Mouse (Mus musculus) C2C12 (cell line): ENCODE measurements around the gene Mitf. TPM values are rescaled to one million over a fixed set of nuclear protein-coding genes. Genes with fewer than 3 reads are reported as not detected.

Experiments
- H3K27me3 ChIP-seq: one replicate; pipeline ENCODE4 v1.6.1; 2011; ENCODE audit not compliant: control insufficient read depth, insufficient read depth, insufficient read length
- H3K36me3 ChIP-seq: one replicate; pipeline ENCODE4 v1.6.1; 2011; ENCODE audit not compliant: control insufficient read depth, insufficient read depth
- H3K4me3 ChIP-seq: one replicate; pipeline ENCODE4 v1.5.1; 2011; ENCODE audit warnings: mild to moderate bottlenecking, control low read depth; ENCODE audit not compliant: poor library complexity, insufficient read depth, severe bottlenecking
- H3K79me2 ChIP-seq: one replicate; pipeline ENCODE4 v1.6.1; 2011; ENCODE audit not compliant: control insufficient read depth, insufficient read depth
- H3K79me3 ChIP-seq: one replicate; pipeline ENCODE4 v1.6.1; 2011; ENCODE audit warnings: low read depth, control low read depth
- H3ac ChIP-seq: one replicate; pipeline ENCODE3; 2011; ENCODE audit warnings: low read depth; ENCODE audit not compliant: control insufficient read depth, insufficient read length
- CEBPB ChIP-seq: IDR thresholded peaks from one replicate; pipeline ENCODE4 v1.6.1; 2011; ENCODE audit warnings: low read depth, mild to moderate bottlenecking, control low read depth, moderate library complexity
- CTCF ChIP-seq: IDR thresholded peaks from one replicate; pipeline ENCODE4 v1.5.1; 2011; ENCODE audit not compliant: control insufficient read depth, insufficient read depth, insufficient read length
- FOSL1 ChIP-seq: IDR thresholded peaks from one replicate; pipeline ENCODE4 v1.8.0; 2011; ENCODE audit warnings: mild to moderate bottlenecking, low read length; ENCODE audit not compliant: poor library complexity, insufficient read depth, severe bottlenecking
- MAX ChIP-seq: IDR thresholded peaks from one replicate; pipeline ENCODE4 v1.6.1; 2011; ENCODE audit warnings: mild to moderate bottlenecking, control low read depth
- MYOD1 ChIP-seq: IDR thresholded peaks from one replicate; pipeline ENCODE4 v1.6.1; 2011; ENCODE audit warnings: low read depth; ENCODE audit not compliant: control insufficient read depth, insufficient read length
- MYOG ChIP-seq: IDR thresholded peaks from one replicate; pipeline ENCODE4 v1.6.1; 2011; ENCODE audit not compliant: control insufficient read depth, insufficient read length; ENCODE audit errors: extremely low read depth
- USF1 ChIP-seq: IDR thresholded peaks from one replicate; pipeline ENCODE4 v1.6.1; 2011; ENCODE audit warnings: low read depth, mild to moderate bottlenecking, control low read depth, moderate library complexity
- polyA plus RNA-seq: library from polyadenylated mRNA; unstranded; fragments of >200 nt; fragmentation: generic; extraction: Trizol; gene quantifications from one replicate; pipeline ENCODE4 v1.2.1, GENCODE M21; 2012; ENCODE audit warnings: missing spikeins

The Mitf gene
- polyA plus RNA-seq, 1 experiment, result 0.70 TPM

DNA sequence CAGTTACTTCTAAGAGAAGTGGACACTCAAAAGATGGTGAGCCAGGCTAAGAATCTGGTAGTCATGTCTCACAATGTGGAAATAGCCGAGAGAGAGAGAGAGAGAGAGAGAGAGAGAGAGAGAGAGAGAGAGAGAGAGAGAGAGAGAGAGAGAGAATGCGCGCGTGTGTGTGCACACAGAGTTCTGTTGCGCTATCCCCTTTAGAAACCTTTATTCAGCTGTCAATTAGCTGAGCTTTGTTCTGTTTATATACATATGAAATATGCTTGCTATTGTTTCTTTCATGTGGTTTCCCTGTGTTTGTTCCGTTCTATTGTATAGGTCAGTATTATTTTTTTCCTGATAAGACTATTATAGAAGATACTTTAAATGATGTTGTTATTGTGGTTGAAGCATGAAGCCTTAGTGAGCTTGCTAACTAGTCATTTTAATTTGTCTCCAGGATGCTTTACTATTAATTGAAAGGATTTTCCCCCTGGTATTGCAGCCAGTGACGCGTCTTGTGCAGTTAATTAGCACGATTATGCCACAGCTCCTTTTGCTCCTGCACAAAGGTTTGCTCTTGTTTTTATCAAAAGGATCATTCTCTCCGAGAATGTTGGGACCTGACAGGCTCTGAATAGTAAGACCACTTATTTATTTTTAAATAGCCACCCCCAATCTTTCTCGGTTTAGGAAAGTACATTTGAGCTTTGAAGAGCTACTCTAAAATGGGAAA lies 131.2 kb downstream of the Mitf start:
- Histone ChIP-seq H3K4me3 (no peak overlapping the region), H3K79me3 (no peaks in the 10 kb centered on the region), H3K36me3 (no peaks in the 10 kb centered on the region), H3ac (no peak overlapping the region), H3K79me2 (no peaks in the 10 kb centered on the region), H3K27me3 (no peaks in the 10 kb centered on the region)
- TF ChIP-seq USF1 (no peak), MYOD1 (no peak), MYOG (no peak), CTCF (no peak), MAX (no peak), FOSL1 (no peak), CEBPB (no peak)

DNA sequence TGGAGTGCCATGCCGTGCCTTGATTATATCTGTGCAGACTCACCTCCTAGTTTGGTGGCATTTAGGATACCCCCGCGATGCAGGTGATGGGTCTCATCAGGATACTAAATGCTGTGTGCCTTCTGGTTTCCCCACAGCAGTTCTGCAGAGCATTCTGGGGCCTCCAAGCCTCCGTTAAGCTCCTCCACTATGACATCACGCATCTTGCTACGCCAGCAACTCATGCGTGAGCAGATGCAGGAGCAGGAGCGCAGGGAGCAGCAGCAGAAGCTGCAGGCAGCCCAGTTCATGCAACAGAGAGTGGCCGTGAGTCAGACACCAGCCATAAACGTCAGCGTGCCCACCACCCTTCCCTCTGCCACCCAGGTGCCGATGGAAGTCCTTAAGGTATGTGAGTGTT lies 134.1 kb downstream of the Mitf start:
- TF ChIP-seq USF1 (no peak), CTCF (no peak), MYOG (no peak), CEBPB (no peak), FOSL1 (no peak), MAX (no peak), MYOD1 (no peak)
- no peak overlapping the region for H3K4me3 ChIP-seq
- H3K79me3 ChIP-seq, result no peaks in the 10 kb centered on the region
- H3K36me3 ChIP-seq, result no peaks in the 10 kb centered on the region
- no peak overlapping the region for H3ac ChIP-seq
- H3K79me2 ChIP-seq, result no peaks in the 10 kb centered on the region
- H3K27me3 ChIP-seq, result no peaks in the 10 kb centered on the region

DNA sequence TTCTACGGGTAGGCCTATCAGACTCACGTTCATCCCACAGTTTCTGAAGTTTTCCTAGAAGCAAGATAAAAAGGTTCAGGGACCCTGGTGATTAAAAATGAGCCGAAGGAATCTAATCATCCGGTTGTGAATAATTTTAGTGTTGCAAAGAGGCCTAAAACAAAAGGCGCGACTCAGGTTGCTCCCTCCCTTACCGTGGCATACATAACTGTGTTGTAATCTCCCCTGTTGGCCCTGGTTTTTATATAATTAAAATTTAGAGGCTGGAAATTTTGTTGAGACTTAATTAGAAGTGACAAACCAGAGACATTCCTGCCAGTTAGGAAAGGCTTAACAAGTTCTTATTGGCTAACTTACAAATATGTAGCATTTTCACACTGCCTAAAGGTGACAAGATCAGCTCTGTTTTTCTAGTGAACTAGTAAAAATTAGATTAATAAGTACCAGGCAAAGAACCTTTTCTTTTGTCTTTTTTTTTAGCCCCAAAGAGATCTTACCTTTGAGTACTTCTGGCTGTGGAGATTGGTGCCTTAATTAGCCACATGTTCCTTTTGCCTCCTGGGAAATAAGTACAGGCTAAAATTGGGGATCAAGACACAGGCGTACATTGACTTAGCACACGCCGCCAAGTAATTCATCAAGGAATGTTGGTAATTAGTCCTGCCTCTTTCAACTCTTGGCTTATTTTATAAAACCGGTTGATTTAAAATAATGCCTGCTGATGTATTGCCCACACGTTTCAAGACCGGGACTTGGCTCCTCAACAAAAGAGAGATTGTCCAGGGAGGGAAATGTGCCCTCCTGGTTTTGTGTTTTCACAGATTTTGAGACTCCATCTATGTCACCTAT lies 143.4 kb downstream of the Mitf start:
- no peaks in the 10 kb centered on the region for H3K79me2 ChIP-seq
- TF ChIP-seq FOSL1 (no peak), MYOD1 (no peak), MAX (no peak), USF1 (no peak), CEBPB (no peak)
- no peaks in the 10 kb centered on the region for H3K27me3 ChIP-seq
- H3K4me3 ChIP-seq, result no peak overlapping the region
- no peak overlapping the region for H3ac ChIP-seq
- no peaks in the 10 kb centered on the region for H3K79me3 ChIP-seq
- H3K36me3 ChIP-seq, result no peaks in the 10 kb centered on the region

DNA sequence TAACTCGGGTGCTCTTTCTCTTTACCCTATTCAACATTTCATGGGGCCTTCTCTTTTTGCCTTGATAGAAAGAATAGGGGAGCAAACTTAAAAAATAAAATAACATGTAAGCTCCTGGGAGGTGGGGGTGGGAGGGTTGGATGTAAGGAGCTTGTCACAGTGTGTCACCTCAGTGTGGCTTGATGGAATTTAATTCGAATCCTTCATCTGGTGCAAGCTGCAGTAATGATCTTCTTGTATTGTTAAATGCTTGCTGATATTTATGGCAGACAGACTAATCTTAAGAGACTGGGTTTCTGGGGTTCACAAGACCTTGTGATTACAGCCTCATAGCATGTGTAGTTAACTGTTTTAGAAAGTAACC lies 144.0 kb downstream of the Mitf start:
- Histone ChIP-seq H3ac (no peak overlapping the region), H3K36me3 (no peaks in the 10 kb centered on the region), H3K79me2 (no peaks in the 10 kb centered on the region), H3K79me3 (no peaks in the 10 kb centered on the region), H3K4me3 (no peak overlapping the region), H3K27me3 (no peaks in the 10 kb centered on the region)
- TF ChIP-seq MYOD1 (no peak), USF1 (no peak), CTCF (no peak), MYOG (no peak), CEBPB (no peak), FOSL1 (no peak), MAX (no peak)

DNA sequence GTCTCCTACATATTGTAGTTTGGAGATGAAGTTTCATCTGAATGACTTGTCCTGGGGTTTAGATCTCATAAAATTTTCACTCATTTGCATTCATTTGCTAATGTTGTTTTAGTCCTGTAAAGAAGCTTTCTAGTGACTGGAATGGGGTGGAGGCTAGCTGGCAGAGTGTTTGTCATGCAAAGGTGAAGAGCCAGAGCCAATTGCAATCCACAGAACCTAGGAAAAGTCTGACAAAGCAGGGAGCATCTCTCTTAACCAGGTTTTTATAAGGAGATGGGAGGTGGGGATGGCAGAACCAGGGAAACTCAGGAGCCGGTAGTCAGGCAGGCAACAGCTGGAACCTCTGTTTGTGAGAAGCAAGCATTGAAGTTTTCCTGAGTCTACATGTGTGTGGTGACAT lies 144.9 kb downstream of the Mitf start:
- Histone ChIP-seq H3K36me3 (no peaks in the 10 kb centered on the region), H3K79me3 (no peaks in the 10 kb centered on the region), H3ac (no peak overlapping the region), H3K27me3 (no peaks in the 10 kb centered on the region), H3K4me3 (no peak overlapping the region), H3K79me2 (no peaks in the 10 kb centered on the region)
- TF ChIP-seq USF1 (no peak), MAX (no peak), CTCF (no peak), MYOD1 (no peak), FOSL1 (no peak), MYOG (no peak), CEBPB (no peak)
